Mouse (Mus musculus): Measurements from ENCODE around the gene Spint3. TPM values are rescaled to one million over a fixed set of nuclear protein-coding genes. Genes with fewer than 3 reads are reported as not detected.

Gene Spint3
- total RNA-seq, 2 experiments from 2014 or later = not detected

Other genes starting within 250 kb of the Spint3 start
- not detected for gene Svs5, start 240.7 kb downstream of the Spint3 start, total RNA-seq (2021)
- gene Slpi, start 184.4 kb downstream of the Spint3 start, total RNA-seq (2021) = not detected
- gene Rbpjl, start 170.3 kb downstream of the Spint3 start, total RNA-seq (2021) = under 1 TPM; 0.41 to 0.43 TPM
- 10 to 100 TPM; 11.5 to 13.8 TPM for gene Matn4, start 168.3 kb downstream of the Spint3 start, total RNA-seq (2021)
- 10 to 100 TPM; 86.7 to 90.7 TPM for gene Sdc4, start 129.6 kb downstream of the Spint3 start, total RNA-seq (2021)
- 10 to 100 TPM; 38.0 to 39.7 TPM for gene Sys1, start 116.5 kb downstream of the Spint3 start, total RNA-seq (2021)
- gene Gm20458, start 112.5 kb downstream of the Spint3 start, total RNA-seq (2021) = 10 to 100 TPM; 11.4 to 13.1 TPM
- gene Trp53tg5, start 99.7 kb downstream of the Spint3 start, total RNA-seq (2021) = not detected
- gene Dbndd2, start 87.4 kb downstream of the Spint3 start, total RNA-seq (2021) = 100 to 1,000 TPM; 114 to 127 TPM
- gene Pigt, start 75.9 kb downstream of the Spint3 start, total RNA-seq (2021) = 10 to 100 TPM; 92.5 to 94.5 TPM
- gene Wfdc2, start 11.0 kb downstream of the Spint3 start, total RNA-seq (2021) = 1 to 10 TPM in 1 of 2 experiments, under 1 TPM in 1; 0.71 to 1.3 TPM
- under 1 TPM in 1 of 2 experiments, not detected in 1; 0.46 TPM for gene Wfdc6a, start 12.0 kb upstream of the Spint3 start, total RNA-seq (2021)
- gene Eppin, start 20.1 kb upstream of the Spint3 start, total RNA-seq (2021) = not detected
- not detected for gene Wfdc6b, start 40.1 kb upstream of the Spint3 start, total RNA-seq (2021)
- not detected for gene Wfdc8, start 40.2 kb upstream of the Spint3 start, total RNA-seq (2021)
- not detected for gene Wfdc16, start 65.3 kb upstream of the Spint3 start, total RNA-seq (2021)
- gene Wfdc10, start 82.6 kb upstream of the Spint3 start, total RNA-seq (2021) = not detected
- not detected for gene Wfdc9, start 83.1 kb upstream of the Spint3 start, total RNA-seq (2021)
- not detected for gene Wfdc11, start 100.6 kb upstream of the Spint3 start, total RNA-seq (2021)
- not detected for gene Wfdc13, start 111.6 kb upstream of the Spint3 start, total RNA-seq (2021)
- gene Spint4, start 125.0 kb upstream of the Spint3 start, total RNA-seq (2021) = not detected
- not detected for gene Spint5, start 141.8 kb upstream of the Spint3 start, total RNA-seq (2021)
- 1 to 10 TPM; 1.6 to 1.9 TPM for gene Wfdc3, start 172.5 kb upstream of the Spint3 start, total RNA-seq (2021)
- 10 to 100 TPM; 36.6 to 39.3 TPM for gene Dnttip1, start 172.5 kb upstream of the Spint3 start, total RNA-seq (2021)
- under 1 TPM; 0.60 to 0.89 TPM for gene Ube2c, start 196.4 kb upstream of the Spint3 start, total RNA-seq (2021)
- gene Tnnc2, start 206.5 kb upstream of the Spint3 start, total RNA-seq (2021) = not detected
- gene Snx21, start 212.4 kb upstream of the Spint3 start, total RNA-seq (2021) = 10 to 100 TPM; 49.6 to 57.6 TPM
- 10 to 100 TPM; 22.4 to 29.7 TPM for gene Acot8, start 231.4 kb upstream of the Spint3 start, total RNA-seq (2021)
- gene Zswim3, start 231.6 kb upstream of the Spint3 start, total RNA-seq (2021) = 1 to 10 TPM; 8.8 to 9.6 TPM
- 10 to 100 TPM; 20.8 to 21.6 TPM for gene Zswim1, start 249.2 kb upstream of the Spint3 start, total RNA-seq (2021)